ENCODE assay signal across 16 mouse cellular contexts in genomic region chr12:42978828-42979227, GRCm38 (mm10).
"Had no signal": no experiment of that assay in that cellular context is flagged by ENCODE, and none has a peak within 500 bp of the region (broad histone marks: within the 10 kb centered on the region; RNA-seq: fewer than 3 reads in every experiment).

No protein-coding gene starts in this region.

- DNase-seq: retina, postnatal 1 day; right cerebral cortex, adult 18-20 months; right cerebral cortex, postnatal 14 days; right cerebral cortex, postnatal 25 days; right cerebral cortex, postnatal 4 days; spleen, adult 18-20 months; thymus, adult 18-20 months; thymus, adult 2 months; thymus, postnatal 14 days; thymus, postnatal 25 days; thymus, postnatal 36 days; thymus, postnatal 4 days had no signal

- H3K4me2 ChIP-seq: neural tube, embryonic 13.5 days; neural tube, embryonic 15.5 days; stomach, embryonic 15.5 days had no signal

- H3K36me3 ChIP-seq: neural tube, embryonic 13.5 days; neural tube, embryonic 15.5 days; stomach, embryonic 15.5 days had no signal

- H3K27me3 ChIP-seq: neural tube, embryonic 13.5 days; neural tube, embryonic 15.5 days; stomach, embryonic 15.5 days had no signal

- H3K9ac ChIP-seq: neural tube, embryonic 13.5 days; neural tube, embryonic 15.5 days; stomach, embryonic 15.5 days had no signal

- H3K4me1 ChIP-seq: neural tube, embryonic 13.5 days; neural tube, embryonic 15.5 days; stomach, embryonic 15.5 days had no signal

- H3K4me3 ChIP-seq: neural tube, embryonic 13.5 days; neural tube, embryonic 15.5 days; stomach, embryonic 15.5 days had no signal

- H3K9me3 ChIP-seq: neural tube, embryonic 13.5 days; neural tube, embryonic 15.5 days; stomach, embryonic 15.5 days had no signal

- H3K27ac ChIP-seq: neural tube, embryonic 13.5 days; neural tube, embryonic 15.5 days; stomach, embryonic 15.5 days; stomach, postnatal 0 days had no signal
